Mouse (Mus musculus) central nervous system, embryonic 11.5 days (tissue): ENCODE measurements around the gene Adad1. TPM values are rescaled to one million over a fixed set of nuclear protein-coding genes. Genes with fewer than 3 reads are reported as not detected.

ENCODE experiments used
- polyA plus RNA-seq: library from polyadenylated mRNA; depleted of rRNA; stranded (reverse); fragments of >200 nt; gene quantifications from 2 replicates; pipeline ENCODE4 v1.2.3, GENCODE M21; 2012; rRNA removed

Adad1 gene
- 0.43 and 0.55 TPM in 2 replicates for polyA plus RNA-seq

GRCm38 (mm10) chr3:37063406-37063805 is at the start of gene Adad1:
TSS of gene Adad1 (plus strand) at chr3:37063527.

GRCm38 (mm10) chr3:37125655-37126054 is 62.3 kb downstream of the Adad1 start, which contains the start of gene Il2:
TSS of gene Il2 (minus strand) at chr3:37125959.

Other genes starting within 250 kb of the Adad1 start
- gene 4932438A13Rik, start 200.4 kb upstream of the Adad1 start, polyA plus RNA-seq, result 16.8 and 24.8 TPM in 2 replicates
- 0.50 TPM in 1 of 2 replicates, not detected in the other for gene Il2, start 62.4 kb downstream of the Adad1 start, polyA plus RNA-seq
- gene Il21, start 169.1 kb downstream of the Adad1 start, polyA plus RNA-seq, result not detected in 2 replicates
- gene Bbs12, start 249.0 kb downstream of the Adad1 start, polyA plus RNA-seq, result 4.7 and 7.3 TPM in 2 replicates
- 2.6 and 2.9 TPM in 2 replicates for gene Cetn4, start 249.2 kb downstream of the Adad1 start, polyA plus RNA-seq